Mouse (Mus musculus): ENCODE measurements at regions not wholly inside any gene's neighbourhood (a gene's known extent, or its start where the extent isn't known, plus 50 kb on each side); places are given as distances from the start of the nearest gene placed in this dataset.
"Not testable (repeated sequence)": the region's sequence is repeated elsewhere in the genome, so short reads cannot be mapped to it uniquely, and the experiment has no call there.

- not testable (repeated sequence) for H3K27ac ChIP-seq (ENCODE audit: low read depth); H3K9me3 ChIP-seq (ENCODE audit: control insufficient read depth, low read length); H3K27me3 ChIP-seq (replicated peaks; ENCODE audit: control insufficient read depth, insufficient read depth, low read length); H3K4me1 ChIP-seq (replicated peaks; ENCODE audit: control insufficient read depth, insufficient read depth, low read length); ATAC-seq (replicated peaks; ENCODE audit: low FRiP score, low TSS enrichment, low read depth); H3K36me3 ChIP-seq (ENCODE audit: control insufficient read depth, insufficient read depth, low read length)
- peak overlapping the region; percentile 34 for H3K4me2 ChIP-seq (ENCODE audit: low read length)
- DNase-seq (ENCODE audit: low spot score): peak; percentile 74
- WGBS: 2% methylated on average over 44 of the region's 77 CpGs
- H3K9ac ChIP-seq (ENCODE audit: low read length): peak overlapping the region; percentile 80
- peak overlapping the region; percentile 55 for H3K4me3 ChIP-seq (ENCODE audit: low read depth, low read length)
Measured at GRCm38 (mm10) chr12:24252071-24252874, 155.2 kb upstream of the 9030624G23Rik start.

Data from intestine, embryonic 14.5 days (tissue).